Mouse (Mus musculus) urinary bladder, postnatal 14 days (tissue): ENCODE data around the gene Dyrk1b.
"Not testable (repeated sequence)": the region's sequence is repeated elsewhere in the genome, so short reads cannot be mapped to it uniquely, and the experiment has no call there.

Experiments used
- DNase-seq: peaks from one replicate; pipeline ENCODE4 v3.0.0; 2021; ENCODE audit warnings: low spot score

Dyrk1b gene

GRCm38 (mm10) chr7:28195414-28196098 is 16.3 kb downstream of the Dyrk1b start:
- no peak for DNase-seq

GRCm38 (mm10) chr7:28196528-28196927 is 17.3 kb downstream of the Dyrk1b start:
- DNase-seq: no peak

GRCm38 (mm10) chr7:28199054-28199453 is 19.8 kb downstream of the Dyrk1b start:
- no peak for DNase-seq

GRCm38 (mm10) chr7:28203207-28204108 is 24.2 kb downstream of the Dyrk1b start:
- DNase-seq: no peak

- no peak for DNase-seq
These were observed 26.9 kb downstream of the Dyrk1b start for GRCm38 (mm10) chr7:28206044-28206600.

- no peak for DNase-seq
These were observed 29.2 kb downstream of the Dyrk1b start for GRCm38 (mm10) chr7:28208396-28208987.

GRCm38 (mm10) chr7:28208988-28209508 is 29.8 kb downstream of the Dyrk1b start:
- peak; percentile 69 for DNase-seq

GRCm38 (mm10) chr7:28210731-28211130 is 31.5 kb downstream of the Dyrk1b start:
- DNase-seq: no peak

- peak; percentile 71 for DNase-seq
These were observed 34.9 kb downstream of the Dyrk1b start for GRCm38 (mm10) chr7:28214142-28214541.

- not testable (repeated sequence) for DNase-seq
These were observed 36.7 kb downstream of the Dyrk1b start for GRCm38 (mm10) chr7:28215950-28216349.

- not testable (repeated sequence) for DNase-seq
These were observed 38.5 kb downstream of the Dyrk1b start for GRCm38 (mm10) chr7:28217811-28218210.

- not testable (repeated sequence) for DNase-seq
These were observed 39.9 kb downstream of the Dyrk1b start for GRCm38 (mm10) chr7:28218951-28219740.

- not testable (repeated sequence) for DNase-seq
These were observed 47.6 kb downstream of the Dyrk1b start for GRCm38 (mm10) chr7:28226836-28227235.

- not testable (repeated sequence) for DNase-seq
These were observed 48.2 kb downstream of the Dyrk1b start for GRCm38 (mm10) chr7:28227421-28227820.
